Mouse (Mus musculus) CD4-positive, CD25-positive, alpha-beta regulatory T cell (primary cell): Measurements from ENCODE around the gene Zfp628. TPM values are rescaled to one million over a fixed set of nuclear protein-coding genes. Genes with fewer than 3 reads are reported as not detected.

Experiments used
- polyA plus RNA-seq: library from polyadenylated mRNA; unstranded; fragments of 100-300 nt; shearing (Covaris generic); gene quantifications from one replicate; pipeline ENCODE4 v1.2.1, GENCODE M21; 2017

The Zfp628 gene
- polyA plus RNA-seq = 2.6 TPM

DNA sequence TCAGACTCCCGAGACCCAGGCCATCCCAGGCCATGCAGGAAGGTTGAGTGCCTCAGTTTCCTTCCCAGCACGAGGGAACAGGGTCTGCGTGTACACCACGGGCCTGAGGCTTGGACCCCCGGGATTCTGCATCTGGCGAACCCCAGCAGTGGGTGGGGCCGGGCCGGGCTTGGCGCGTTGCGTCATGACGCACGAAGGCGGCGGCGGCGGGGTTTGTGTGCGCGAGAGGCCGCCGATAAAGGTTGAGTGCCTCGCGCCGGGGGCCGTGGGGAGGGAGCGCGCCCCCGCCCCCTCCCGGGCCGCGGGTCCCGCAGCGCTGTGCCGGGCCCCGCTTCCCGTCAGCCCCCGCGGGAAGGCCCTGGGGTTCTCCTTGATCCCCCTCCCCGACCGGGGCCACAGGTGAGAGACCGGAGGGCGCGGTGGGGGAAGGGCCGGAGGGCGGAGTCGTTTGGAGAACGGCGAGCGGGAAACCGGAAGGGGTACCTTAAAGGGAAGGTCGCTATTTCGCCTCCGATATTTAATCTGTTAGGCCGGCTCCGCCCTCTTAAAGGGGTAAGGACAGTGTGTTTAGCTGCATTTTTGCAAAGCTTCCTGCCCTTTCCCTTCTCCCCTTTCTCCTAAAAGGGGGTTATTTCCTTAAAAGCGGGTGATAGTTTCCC lies at the start of gene Zfp628:
Gene Zfp628 (plus strand): TSS at position 211 of the 659 bp plus-strand sequence.

DNA sequence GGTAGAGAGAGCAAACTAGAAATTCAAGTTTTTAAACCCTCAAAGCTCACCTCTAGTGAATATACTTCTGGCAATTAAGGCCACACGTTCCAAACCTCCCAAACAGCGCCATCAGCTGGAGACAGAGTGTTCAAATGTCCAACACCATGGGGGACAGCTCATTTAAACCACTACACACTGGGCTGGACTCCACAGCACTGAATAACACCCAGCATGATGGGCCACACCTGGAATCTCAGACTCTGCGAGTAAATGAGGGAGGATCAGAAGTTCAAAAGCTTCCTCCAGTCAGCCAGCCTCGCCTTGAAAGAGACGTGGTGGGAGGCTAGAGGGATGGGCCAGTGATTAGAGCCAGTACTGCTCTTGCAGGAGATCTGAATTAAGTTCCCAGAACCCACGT lies 44.9 kb upstream of the Zfp628 start, which contains the start of gene Isoc2b:
Gene Isoc2b (minus strand): TSS at position 126 of the 400 bp plus-strand sequence.

DNA sequence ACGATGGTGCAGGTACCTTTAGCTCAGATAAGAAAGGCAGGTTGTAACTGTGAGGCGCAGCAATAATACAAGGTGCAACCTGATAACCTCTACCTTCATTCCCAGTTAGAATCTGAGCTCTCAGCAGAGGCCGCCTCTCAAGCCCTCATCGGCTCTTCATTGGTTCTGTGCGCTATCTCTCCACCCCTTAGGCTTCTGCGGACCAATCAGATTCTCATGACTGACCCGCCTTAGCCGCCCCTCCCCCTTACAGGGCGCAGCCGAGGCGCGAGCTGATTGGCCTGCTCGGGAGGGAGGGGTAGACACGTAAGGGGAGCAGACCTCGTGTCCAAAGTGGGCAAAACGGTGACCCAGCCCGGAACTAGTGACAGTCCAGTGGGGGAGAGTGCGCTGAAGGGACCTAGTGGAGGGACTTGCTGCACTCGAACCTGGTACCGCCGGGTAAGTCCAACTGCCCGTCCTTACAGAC lies 38.2 kb upstream of the Zfp628 start, which contains the start of gene Isoc2a:
Gene Isoc2a (plus strand): TSS at position 401 of the 469 bp plus-strand sequence.

DNA sequence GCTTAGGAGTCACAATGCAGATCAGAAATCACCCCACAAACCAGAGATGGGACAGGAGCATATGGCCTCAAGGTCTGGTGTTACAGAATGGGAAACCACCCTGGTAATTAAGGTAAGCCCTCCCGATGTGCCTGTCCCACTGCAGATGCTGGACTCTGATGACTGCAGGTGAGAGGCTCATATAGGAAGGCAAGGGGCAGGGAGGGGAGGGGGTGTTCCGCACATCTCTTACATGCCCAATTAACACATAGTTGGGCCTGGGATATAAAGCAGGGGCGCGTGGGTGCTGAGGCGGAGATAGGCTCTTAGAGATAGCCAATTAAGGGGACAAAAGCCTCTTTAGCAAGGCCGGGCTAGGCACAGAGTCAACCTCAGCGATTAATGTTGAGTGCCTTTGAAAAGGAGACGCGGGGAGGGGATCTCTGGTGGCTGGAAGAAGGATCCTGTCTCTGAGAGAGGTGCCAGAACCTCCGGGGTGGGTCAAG lies 8.5 kb upstream of the Zfp628 start, which contains the start of gene Gm36210:
Gene Gm36210 (minus strand): TSS at position 51 of the 485 bp plus-strand sequence.

DNA sequence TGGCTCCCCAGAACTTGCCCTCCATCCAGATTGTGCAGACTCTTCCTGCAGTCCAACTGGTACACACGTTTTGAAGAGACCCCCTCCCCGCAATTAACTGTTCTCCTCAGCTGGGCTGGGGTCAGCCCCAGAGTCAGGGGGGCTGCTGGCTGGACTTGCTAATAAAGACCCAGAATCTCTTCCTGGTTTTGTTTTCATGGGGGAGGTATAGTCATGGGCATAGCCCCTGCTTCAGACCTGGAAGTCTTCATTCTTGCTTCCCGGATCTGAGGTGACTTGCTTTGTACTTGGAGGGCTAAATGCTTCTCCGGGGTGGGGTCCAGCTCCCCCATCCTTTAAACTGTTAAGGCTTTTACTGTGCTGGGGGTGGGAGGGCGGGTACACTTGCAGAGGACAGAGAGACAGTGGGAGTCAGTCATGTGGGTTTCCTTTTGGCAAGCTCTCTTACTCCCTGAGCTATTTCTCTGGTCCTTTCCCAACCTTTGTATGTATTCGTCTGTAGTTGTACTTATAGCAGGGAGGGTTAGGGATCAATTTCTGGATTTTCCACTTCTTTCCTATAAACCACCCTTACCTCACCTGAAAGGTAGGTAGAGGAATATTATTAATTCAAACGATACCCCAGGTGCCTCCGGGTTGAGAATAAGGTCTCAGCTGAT lies 6.9 kb downstream of the Zfp628 start, which contains the start of gene Nat14:
Gene Nat14 (plus strand): TSS at position 205 of the 659 bp plus-strand sequence.

DNA sequence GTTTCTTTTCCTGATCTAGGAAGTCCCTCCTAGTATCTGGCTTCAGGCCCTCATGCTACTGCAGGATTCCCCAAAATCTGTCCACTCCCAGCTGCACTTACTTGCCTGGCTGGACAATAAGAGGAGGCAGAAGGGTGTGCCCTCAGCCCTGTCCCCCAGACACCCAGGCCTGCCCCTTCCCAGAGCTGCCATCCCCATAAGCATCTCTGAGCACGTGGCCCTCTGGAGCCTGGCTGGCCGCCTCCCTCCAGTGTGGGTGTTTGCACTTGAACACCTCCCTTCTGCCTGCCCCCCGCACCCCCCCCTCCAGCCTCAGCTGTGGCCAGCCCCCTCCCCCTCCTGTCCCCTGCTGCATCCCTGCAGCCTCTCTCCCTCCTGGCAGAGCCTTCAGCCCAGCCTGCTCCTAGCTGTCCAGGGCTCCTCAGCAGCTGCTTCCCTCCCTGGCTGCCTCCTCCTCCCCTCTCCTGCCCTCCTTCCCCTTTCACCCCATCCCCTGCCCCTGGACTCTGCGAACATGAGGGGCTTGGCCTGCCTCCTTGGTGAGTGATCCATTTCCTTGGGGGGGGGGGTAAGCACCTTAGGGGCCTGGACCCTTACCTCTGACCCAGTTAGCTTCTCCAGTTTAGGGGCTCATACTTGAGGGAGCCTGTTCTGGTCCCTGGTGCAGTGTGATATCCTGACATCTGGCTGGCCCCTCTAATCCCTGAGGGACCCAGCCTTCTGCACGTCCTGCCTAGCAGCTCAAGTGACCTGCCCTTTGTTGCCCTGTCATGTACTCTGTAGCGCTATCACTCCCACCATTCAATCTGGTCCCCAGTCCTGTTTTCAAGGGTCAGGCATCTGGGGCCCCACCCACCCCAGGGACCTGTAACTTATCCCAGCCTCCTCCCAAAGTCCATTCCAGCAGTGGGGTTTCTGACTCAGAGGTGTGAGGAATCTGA lies 10.7 kb downstream of the Zfp628 start, which contains the start of gene Ssc5d:
Gene Ssc5d (plus strand): TSS at position 345 of the 941 bp plus-strand sequence.

DNA sequence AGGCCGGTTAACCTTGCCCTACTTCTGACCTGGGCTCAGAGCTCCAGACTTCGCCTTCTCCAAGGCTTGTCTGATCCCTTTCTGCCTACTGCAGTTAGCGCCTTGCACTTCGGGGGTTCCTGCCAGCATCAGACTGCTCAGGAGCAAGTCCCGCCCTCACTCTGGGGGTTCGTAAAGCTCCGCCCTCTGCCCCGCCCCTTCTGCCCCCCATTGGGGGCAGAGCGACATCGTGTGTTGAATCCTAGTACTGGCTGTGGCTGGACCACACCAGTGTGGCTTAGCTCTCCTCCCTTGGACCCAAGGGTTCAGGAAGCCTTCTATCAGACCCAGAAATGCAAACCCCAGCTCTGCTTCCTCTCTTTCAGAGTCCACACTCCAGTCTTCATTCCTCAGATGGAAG lies 49.3 kb downstream of the Zfp628 start, which contains the start of gene Sbk2:
Gene Sbk2 (minus strand): TSS at position 135 of the 400 bp plus-strand sequence.

DNA sequence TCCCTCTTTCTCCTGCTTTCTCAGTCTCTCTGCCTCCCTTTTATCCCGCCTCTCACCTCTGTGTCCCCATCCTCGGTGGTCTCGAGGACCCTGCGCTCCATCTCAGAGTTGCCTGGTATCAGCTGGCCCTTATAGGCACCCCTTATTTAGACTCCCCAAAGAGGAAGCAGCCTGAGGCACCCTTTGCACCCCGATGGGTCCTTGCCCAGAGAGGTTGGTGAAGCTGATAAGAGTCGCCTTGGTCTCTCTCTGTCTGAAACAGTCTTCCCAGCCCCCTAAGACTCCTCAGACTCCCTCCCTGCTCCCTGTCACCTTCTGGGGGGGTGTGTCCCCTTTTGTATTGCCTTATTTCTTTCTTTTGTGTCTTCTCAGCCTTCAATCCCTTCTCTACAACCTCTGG lies 56.1 kb downstream of the Zfp628 start, which contains the start of gene Sbk3:
Gene Sbk3 (minus strand): TSS at position 101 of the 400 bp plus-strand sequence.

Other genes with a start within 250 kb of the Zfp628 start
- 77.3 TPM for gene Hspbp1, start 230.1 kb upstream of the Zfp628 start, polyA plus RNA-seq
- gene Brsk1, start 224.6 kb upstream of the Zfp628 start, polyA plus RNA-seq = not detected
- 0.11 TPM for gene Tmem150b, start 190.0 kb upstream of the Zfp628 start, polyA plus RNA-seq
- 33.5 TPM for gene Kmt5c, start 175.1 kb upstream of the Zfp628 start, polyA plus RNA-seq
- gene Cox6b2, start 162.1 kb upstream of the Zfp628 start, polyA plus RNA-seq = 3.4 TPM
- not detected for gene Fam71e2, start 143.9 kb upstream of the Zfp628 start, polyA plus RNA-seq
- not detected for gene Il11, start 132.4 kb upstream of the Zfp628 start, polyA plus RNA-seq
- gene Tmem190, start 132.3 kb upstream of the Zfp628 start, polyA plus RNA-seq = not detected
- gene Tmem238, start 125.6 kb upstream of the Zfp628 start, polyA plus RNA-seq = 13.4 TPM
- gene Rpl28, start 122.3 kb upstream of the Zfp628 start, polyA plus RNA-seq = 323 TPM
- gene Ube2s, start 102.6 kb upstream of the Zfp628 start, polyA plus RNA-seq = 106 TPM
- not detected for gene Shisa7, start 70.5 kb upstream of the Zfp628 start, polyA plus RNA-seq
- 33.3 TPM for gene Isoc2b, start 45.0 kb upstream of the Zfp628 start, polyA plus RNA-seq
- 1.1 TPM for gene Isoc2a, start 38.1 kb upstream of the Zfp628 start, polyA plus RNA-seq
- not detected for gene Gm36210, start 8.7 kb upstream of the Zfp628 start, polyA plus RNA-seq
- gene Nat14, start 6.8 kb downstream of the Zfp628 start, polyA plus RNA-seq = 0.79 TPM
- 0.17 TPM for gene Ssc5d, start 10.6 kb downstream of the Zfp628 start, polyA plus RNA-seq
- 0.25 TPM for gene Sbk2, start 49.2 kb downstream of the Zfp628 start, polyA plus RNA-seq
- gene Sbk3, start 56.0 kb downstream of the Zfp628 start, polyA plus RNA-seq = not detected
- 25.9 TPM for gene Zfp579, start 80.9 kb downstream of the Zfp628 start, polyA plus RNA-seq
- gene Zfp524, start 99.2 kb downstream of the Zfp628 start, polyA plus RNA-seq = 26.5 TPM
- gene Fiz1, start 99.5 kb downstream of the Zfp628 start, polyA plus RNA-seq = 46.1 TPM
- gene Gm44973, start 100.3 kb downstream of the Zfp628 start, polyA plus RNA-seq = 11.4 TPM
- gene Zfp865, start 105.2 kb downstream of the Zfp628 start, polyA plus RNA-seq = 11.8 TPM
- not detected for gene Ccdc106, start 105.3 kb downstream of the Zfp628 start, polyA plus RNA-seq
- gene 4632433K11Rik, start 118.9 kb downstream of the Zfp628 start, polyA plus RNA-seq = not detected
- 3.6 TPM for gene Zfp784, start 123.2 kb downstream of the Zfp628 start, polyA plus RNA-seq
- 7.4 TPM for gene Zfp580, start 136.3 kb downstream of the Zfp628 start, polyA plus RNA-seq
- gene U2af2, start 146.9 kb downstream of the Zfp628 start, polyA plus RNA-seq = 113 TPM
- 35.8 TPM for gene Epn1, start 165.0 kb downstream of the Zfp628 start, polyA plus RNA-seq
- gene Rfpl4, start 201.7 kb downstream of the Zfp628 start, polyA plus RNA-seq = not detected
- 0.31 TPM for gene Rasl2-9, start 210.7 kb downstream of the Zfp628 start, polyA plus RNA-seq
- 0.07 TPM for gene Vmn1r55, start 234.5 kb downstream of the Zfp628 start, polyA plus RNA-seq